Mouse (Mus musculus) lung, postnatal 10 days (tissue): ENCODE data around the gene Rcc2.
A peak's percentile ranks its signal among the peaks of the same experiment; 100 is the strongest.

Source experiments
- DNase-seq: peaks from one replicate; pipeline ENCODE4 v3.0.0; 2021

The Rcc2 gene

DNA sequence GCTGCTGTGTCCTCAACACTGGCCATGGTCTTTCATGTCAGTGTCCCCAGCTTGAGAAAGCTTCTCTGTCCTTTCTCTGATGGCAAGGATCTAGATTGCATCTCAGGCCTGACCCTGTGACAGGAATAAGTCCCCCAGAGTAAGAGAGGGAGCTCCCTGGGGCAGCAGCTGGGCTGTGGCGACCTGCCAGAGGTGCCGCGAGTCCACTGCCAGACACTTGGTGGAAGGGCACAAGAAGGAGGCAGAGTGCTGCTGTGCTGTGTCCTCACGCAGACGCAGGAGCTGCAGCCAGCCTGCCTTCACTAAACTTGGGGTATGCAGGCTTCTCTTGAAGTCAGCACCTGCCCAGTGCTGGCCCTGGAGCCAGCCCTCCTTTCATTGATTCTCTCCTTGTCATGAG is 11.0 kb downstream of the Rcc2 start:
- DNase-seq: peak; percentile 46

DNA sequence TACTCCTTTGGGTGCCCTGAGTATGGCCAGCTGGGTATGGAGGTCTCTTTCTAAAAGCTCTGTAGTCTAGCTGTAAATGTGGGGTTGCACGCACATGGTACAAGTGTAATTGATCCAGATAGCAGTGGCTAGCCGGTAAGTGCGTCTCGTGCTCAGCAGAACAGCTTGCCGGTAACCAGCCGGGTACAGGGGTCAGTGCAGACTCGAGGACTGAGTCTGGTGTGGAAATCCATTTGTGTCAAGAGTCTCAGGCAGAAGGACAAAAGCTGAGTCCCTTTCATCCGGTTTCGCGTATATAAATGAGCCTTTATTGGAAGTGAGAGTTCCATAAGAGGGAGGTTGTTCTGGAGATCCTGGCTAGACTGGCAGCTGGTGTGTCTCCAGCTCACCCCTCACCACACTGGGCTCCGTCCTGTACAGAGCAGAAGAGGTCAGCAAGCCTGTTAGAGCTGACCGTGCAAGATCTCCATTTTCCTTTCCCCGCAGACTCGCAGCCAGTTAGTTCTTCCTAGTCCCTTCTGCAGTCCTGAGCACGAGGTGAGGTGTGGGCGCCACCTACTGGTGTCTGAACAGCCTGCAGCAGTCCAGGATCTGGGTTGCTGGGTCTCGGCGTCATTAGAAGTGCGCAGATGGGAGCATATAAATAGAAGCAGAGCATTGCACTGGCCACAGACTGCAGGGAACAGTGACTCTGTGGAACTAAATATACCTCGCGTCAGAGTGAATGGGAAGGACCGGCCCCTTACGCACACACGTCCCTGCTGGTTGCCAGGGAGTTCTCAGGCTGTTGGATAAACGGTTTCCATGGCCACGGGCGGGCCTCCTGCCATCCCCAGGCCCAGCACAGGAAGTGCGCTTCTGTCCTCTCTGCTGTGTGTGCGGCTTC is 13.4 kb downstream of the Rcc2 start:
- DNase-seq: peak; percentile 97

DNA sequence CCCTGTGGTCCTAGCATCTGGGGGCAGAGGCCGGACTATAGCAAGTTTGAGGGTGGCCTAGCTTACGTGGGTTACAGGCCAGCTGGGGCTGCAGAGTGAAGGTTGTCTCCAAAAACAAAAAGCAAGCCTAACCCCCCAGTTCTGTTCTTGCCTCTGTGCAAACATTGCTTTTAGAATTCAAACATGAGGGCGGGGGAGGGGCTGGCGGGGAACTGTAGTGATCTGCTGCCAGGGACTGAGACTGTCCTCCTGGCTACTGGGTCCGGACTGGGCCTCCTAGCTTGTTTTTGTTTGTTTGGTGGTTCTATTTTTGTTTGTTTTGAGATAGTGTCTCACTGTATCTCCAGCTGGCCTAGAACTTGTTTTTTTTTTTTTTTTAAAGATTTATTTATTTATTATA is 14.2 kb downstream of the Rcc2 start:
- no peak for DNase-seq

DNA sequence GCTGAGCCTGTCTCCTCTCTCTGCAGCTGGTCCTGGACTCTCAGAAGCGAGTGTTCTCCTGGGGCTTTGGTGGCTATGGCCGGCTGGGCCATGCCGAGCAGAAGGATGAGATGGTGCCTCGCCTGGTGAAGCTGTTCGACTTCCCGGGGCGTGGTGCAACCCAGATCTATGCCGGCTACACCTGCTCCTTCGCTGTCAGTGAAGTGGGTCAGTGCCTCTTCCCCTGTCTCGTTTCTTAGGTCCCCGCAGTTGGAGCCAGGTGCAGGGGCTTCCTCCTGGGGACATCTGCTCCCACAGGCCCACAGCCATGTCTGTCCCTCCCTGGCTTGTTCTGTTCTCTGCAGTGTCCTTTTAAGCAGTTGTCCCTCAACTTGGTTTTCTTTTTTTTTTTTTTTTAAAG is 16.7 kb downstream of the Rcc2 start:
- no peak for DNase-seq

DNA sequence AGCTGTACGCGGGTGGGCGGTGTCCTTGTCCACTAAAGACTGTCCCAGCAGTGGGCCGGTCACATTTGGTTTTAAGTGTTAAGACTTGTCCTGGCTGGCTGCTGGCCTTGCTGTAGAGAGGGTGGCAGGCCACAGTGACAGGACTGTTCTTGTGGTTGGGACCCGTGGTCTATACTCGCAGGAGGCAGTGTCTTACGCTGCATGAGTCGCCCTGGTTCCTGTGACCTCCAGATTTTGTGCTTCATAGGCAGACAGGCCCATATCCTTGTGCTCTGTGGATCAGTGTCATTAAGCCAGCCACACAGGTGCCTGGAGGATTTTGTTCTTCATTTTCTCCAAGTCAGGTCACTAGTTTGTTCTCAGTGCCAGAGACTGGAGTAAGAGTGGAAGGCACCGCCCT is 18.1 kb downstream of the Rcc2 start:
- DNase-seq: no peak

DNA sequence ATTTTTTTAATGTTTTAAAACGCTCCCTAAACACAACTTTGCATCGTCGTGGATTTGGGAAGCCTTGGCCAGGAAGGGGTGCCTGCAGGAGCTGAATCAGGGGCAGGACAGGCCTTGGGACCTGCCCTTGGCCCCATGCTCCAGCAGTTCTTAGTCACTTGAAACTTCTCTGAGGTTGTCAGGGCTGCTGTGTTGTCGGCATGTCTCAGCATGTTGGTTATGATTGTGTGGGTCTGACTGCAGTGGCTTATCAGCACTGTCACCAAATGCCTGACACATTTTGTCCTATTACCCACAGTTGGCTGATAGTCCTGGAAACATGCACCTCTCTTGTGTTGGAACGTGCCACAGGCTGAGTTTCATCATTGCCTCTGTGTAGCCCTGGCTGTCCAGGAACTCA is 19.8 kb downstream of the Rcc2 start:
- DNase-seq: no peak

DNA sequence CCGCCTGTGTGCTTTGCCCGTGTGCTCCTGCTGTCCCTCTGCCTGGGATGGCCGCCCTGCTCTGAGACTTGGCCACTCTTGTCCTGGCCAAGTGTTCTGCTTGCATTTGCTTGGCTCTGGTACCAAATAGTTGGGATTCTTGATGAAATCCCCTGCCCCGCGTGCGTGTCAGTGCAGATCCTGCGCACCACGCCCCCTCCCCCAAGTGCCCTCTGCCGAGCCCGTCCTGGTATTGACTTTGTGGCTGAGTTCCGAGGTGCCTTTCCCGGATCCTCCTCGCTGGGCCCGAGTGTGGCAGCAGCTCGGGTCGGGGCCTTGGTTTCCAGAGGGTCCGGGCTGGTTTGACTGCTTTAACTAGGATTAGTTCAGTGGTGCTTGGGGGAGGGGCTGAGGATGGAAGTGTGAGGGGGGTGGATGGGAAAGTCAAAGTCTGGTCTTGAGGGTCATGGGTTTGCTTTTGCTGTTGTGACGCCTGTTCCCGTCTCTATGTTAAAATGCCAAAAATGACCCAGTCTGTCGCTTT is 21.7 kb downstream of the Rcc2 start:
- peak; percentile 53 for DNase-seq

DNA sequence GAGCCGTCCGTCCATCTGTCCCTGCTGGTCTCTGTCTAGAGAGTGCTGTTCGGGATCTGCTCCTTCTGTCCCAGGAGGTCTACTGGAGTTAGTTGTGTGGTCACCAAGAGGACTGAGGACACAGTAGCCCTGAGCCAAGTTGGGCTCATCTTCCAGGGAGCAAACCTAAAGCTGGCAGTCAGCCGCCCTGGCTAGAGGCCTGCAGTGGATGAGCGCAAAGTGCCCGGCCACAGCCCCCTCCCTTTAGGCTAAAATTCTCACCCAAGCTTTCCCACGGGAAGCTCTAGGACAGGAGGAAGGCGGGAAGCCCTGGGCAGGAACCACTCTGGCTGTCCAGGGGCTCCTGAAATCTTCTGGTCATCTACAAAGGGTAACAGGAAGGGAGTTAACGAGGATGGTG is 22.4 kb downstream of the Rcc2 start:
- DNase-seq: peak; percentile 55

DNA sequence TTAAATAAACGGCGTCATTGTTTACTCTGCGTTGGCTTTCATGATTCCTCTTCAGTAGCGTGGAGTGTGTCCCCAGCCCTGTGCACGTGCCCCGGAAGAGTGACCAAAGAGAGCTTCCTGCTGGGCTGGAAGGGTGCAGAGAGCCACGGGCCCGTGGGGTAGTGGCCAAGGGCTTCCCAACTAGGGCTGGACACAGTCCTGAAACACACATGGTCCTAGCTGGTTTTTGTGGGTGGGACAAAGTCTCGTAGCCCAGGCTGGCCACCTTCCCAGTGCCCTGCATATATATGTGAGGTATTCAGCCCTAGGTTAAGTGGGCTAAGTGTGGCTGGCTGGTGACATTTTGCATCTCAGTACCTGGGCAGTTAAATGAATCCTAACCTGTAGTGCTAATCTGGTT is 22.9 kb downstream of the Rcc2 start:
- DNase-seq: peak; percentile 33

DNA sequence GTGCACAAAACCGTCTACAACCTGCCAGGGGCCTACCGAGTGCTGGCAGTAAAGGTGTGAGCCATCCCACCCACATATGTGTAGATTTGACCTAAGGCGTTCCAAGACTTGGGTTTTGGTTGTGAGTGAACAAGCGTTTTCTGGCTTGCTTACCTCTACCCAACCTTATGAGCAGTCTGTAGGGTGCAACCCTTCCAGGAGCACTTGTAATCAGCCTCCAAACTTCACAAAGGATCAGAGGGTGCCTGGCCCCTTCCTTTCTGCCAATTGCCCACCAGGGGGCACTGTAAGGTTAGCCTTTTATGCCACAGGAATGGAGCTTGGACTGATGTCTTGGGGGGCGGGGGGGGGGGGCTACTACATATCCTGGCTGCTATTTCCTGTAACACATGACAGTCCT is 23.5 kb downstream of the Rcc2 start:
- DNase-seq: peak; percentile 65

DNA sequence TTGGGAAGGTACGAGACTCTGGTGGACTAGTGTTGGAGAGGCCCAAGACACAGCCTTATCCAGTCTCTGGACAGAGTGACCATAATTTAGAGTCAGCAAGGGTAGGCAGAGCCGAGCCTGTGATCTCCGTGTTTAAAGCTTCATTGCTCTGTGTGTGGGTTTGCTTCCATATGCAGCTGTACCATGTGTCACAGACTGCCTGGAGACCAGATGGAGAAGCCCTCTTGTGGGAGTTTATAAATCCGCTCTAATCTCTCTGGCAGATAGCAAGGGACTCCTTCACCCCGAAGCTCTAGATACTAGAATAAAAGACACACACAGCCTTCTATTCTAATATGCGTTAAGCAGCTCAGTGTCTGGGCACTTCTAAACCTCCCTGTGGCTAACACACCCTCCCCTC is 24.4 kb downstream of the Rcc2 start:
- no peak for DNase-seq

DNA sequence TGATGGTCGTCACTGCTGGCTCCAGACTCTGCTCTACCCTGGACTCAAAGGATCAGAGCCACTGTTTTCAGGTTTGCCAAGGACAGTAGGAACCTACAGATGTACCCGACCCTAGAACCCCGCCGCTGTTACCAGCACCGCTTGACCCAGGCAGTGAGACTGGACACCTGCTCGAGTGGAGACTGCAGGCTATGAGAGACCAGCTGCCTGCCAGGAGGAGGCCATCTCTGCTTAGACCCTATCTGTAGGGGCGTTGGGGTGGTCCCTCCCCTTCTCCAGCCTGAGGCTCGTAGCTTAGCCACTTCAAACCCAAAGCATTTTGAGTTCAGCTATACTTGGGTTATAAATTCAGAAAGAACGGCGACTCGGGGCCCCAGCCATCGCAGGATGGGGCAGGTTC is 26.6 kb downstream of the Rcc2 start:
- no peak for DNase-seq

DNA sequence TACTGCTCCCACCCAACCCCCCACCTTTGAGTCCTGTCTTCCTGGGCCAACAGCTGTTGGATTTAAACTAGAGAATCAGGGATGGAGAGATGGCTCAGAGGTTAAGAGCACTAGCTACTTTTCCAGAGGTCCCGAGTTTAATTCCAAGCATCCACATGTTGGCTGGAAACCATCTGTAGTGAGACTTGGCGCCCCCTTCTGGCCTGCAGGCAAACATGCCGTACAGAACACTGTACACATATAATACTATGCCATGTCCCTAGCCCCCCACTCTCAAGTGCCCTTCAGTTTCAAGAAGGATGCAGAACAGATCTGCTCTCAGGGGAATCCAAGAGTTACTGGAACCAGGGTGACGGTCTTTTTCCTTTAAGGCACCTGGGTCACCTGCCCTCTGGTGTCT is 31.3 kb downstream of the Rcc2 start:
- no peak for DNase-seq

DNA sequence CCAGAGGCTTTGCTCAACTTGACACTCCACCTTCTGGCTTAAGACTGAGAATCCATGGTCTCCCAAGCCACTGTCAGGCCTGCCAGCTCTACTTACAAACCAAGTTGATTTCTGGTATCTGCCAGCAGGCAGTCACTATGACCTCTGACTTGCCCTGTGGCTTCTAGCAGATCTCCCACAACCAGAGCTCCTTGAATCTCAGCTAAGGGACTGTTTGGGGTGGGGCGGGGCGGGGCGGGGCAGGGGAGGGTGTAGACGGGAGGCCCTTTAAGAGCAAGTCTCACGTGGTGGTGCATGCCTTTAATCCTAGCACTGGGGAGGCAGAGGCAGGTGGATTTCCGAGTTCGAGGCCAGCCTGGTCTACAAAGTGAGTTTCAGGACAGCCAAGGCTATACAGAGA is 32.5 kb downstream of the Rcc2 start:
- no peak for DNase-seq

DNA sequence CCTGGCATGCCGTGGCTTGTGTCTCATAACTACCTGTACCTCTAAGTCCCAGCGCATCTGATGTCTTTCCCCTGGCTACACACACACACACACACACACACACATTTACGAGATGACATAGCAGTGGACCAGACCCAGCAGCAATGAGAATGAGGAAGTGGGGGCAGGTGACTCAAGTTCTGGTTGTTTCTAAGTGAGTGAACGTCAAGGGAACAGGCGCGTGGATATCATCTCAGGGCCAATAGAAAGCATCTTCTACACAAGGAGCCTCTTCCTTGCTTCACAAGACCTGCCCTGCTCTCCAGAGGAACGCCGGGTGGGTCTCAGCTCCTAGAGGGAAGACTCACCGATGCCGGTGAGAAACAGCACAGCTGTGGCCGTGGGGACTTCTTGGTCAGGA is 40.3 kb downstream of the Rcc2 start:
- no peak for DNase-seq

DNA sequence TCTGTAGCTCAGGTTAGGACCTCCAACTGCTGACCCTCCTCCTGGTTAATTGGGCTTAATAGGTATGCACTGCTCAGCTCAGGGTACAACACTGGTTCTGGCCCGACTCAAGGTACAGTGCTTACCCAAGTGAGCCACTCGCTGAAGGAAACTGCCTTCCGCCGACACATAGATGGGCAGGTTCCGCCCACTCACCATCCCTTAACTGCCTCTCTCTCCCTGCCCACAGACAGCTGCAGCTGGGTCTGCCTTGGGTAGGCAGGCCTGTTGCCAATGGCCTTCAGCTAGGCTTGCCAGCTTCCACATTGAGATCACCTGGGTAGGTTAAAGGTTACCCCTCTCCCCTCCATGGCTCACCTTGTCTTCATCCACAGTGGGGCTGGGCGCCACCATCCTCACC is 41.1 kb downstream of the Rcc2 start:
- DNase-seq: no peak

DNA sequence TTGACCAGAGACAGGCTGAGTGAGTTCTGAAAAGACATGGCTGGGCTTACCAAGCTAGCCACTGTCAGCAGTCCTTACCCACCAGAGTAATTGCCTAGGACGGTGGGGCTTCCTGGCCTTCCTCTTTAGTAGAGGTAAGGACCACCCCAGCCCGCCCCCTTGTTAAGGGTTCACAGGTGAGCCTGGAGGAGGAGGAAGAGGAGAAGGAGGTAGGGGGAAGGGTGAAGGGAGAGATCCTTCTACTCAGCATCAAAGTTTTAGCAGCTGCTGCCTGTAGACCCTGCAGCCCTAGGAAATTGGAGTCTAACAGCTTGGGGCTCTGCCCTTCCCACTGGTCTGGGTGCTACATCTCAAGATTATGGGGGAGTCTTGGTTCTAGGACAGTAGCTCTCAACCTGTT is 42.2 kb downstream of the Rcc2 start, which contains the start of gene Padi6:
Gene Padi6 (minus strand): TSS at position 101 of the 400 bp plus-strand sequence.
- DNase-seq: no peak

DNA sequence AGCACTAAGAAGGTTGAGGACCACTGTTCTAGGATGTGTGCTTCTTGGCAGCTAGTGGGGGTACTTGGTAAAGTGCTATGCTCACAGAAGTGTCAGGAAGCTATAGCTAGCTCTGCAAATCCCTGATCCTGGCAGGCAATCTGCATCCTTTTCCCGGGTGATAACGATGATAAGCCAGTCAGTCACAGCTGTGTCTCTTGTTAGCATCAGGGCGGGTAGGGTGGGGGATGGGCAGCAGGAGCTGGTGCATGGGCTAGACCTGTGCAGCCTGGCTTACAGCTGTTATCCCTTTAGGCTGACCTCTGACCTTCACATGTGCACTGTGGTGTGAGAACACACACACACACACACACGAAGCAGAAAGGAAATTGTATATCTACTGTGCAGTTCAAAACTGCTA is 42.7 kb downstream of the Rcc2 start:
- no peak for DNase-seq

DNA sequence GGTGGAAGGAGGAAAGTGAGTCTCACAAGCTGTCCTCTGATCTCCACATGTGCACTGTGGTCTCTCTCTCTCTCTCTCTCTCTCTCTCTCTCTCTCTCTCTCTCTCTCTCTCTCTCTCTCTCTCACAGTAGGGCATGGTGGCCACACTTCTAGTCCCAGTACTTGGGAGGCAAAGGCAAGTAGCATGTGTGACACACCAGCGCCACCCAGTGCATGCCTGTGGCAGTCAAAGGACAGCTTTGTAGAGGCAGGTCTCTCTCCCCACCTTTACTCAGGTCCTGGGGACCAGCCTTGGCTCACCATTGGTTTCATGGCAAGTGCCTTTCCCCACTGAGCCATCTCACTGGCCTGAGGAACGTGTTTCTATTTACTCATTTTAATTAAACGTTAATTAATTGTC is 44.3 kb downstream of the Rcc2 start:
- DNase-seq: peak; percentile 67

DNA sequence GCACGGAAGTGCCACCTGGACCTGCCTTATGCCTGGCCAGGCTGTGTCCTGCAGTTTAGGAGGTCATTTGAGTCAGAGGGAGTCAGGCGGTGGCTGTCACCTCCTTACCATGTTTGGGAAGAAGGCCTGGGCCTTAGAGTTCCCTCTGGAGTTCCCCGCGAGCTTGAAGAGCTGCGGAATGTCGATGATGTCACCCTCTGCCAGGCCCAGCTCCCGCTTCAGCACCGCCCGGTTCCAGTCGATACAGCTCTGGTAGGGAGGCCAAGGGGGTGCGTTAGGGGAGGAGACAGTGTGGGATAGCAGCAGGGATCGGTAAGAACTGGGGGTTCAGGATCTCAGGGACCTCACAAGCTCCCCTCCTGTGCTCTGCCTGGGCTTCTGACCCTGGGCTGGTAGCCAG is 47.6 kb downstream of the Rcc2 start:
- DNase-seq: peak; percentile 47

DNA sequence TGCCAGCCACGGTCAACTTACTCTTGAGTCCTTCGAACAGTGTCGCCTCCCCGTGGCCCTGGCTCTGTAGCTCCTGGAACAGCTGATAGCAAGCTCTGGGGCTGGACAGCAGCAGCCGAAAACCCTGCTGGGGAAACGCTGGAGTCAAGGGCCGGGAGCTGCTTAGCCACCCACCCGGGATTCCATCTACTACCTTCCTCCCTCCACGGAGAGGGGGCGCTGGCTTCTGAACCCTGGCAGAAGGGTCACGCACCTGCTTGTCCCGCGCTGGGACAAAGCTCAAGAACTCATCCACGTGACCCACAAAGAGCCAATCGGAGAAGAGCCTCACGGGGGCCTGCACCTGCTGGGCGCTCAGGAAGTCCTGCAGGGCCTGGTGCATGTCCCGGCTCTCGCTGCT is 50.0 kb downstream of the Rcc2 start:
- DNase-seq: peak; percentile 50

DNA sequence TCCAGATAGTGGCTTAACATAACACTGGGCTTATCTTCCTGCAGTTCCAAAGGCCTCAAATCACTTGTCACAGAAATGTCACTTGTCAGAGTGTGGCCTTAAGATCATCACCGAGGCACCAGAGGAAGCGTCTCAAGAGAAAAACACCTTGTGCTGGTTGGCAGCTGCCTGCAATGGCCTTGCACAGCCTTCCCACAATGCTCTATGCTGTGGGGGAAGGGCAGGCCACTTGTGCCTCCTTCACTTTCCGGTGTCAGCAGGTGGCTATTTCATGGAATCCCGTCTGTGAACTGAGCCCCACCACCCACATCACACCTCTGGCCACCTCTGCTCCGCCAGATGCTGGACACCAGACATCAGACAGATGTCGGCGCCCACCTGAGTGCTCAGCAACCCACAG is 53.0 kb downstream of the Rcc2 start:
- no peak for DNase-seq

DNA sequence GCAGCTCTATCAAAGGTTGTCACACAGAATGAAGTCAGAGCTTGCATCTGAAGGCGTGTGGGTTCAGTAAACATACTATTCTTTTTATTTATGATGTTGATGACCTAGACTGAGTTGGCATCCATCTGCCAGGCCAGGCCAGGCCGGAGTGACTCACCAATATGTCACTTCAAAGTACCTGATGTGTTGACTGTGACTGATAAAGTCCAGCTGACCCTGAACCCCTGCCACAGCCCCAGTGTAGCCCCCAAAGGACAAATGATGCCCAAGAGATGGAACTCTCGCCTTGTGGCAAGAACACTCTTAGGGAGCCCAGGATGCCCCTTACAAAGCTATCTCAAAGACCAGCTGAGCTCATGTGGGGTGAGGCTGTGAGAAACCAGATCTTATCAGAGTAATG is 55.5 kb downstream of the Rcc2 start:
- no peak for DNase-seq

DNA sequence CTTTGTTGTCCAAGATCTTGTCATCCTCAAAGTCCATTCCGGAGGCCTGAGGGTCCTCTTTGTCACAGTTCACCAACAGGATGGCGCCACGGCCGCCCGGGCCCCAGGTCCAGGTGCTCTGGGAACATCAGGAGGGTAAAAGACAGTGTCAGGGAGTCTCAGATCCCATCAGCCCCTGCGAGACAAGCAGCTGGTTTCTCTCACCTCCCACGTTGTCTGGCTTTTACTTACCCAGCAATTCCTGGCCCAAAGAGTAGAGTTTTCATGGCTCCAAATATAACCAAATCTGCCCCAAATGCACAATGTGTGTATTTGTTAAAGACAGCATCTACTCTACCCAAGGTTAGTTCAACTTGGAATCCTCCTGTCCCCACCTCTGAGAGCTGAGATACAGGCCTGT is 61.3 kb downstream of the Rcc2 start:
- DNase-seq: peak; percentile 67

DNA sequence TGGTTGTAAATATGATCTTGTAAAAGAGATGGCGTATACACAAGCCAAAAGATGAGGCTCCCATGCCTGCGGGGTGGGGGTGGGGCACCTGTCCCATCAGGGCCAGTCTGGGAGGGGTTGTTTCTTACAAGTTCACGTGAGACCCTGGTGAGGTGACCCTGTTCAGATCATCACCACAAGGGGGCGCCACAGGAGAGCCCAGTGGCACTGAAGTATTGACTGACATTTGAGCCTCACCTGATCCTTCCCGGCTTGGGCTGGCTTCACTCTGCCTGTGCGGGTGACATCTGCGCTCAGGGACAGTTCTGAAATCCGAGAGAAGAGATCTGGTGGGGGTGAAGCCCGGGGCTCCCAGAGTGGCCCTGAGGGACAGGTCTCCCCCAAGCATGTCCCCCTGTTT is 62.8 kb downstream of the Rcc2 start:
- peak; percentile 73 for DNase-seq
